Mouse (Mus musculus) small intestine, adult 2 months (tissue): ENCODE measurements around the gene Arl10.

Experiments used
- CTCF ChIP-seq: fragments of 200-500 bp; IDR thresholded peaks from 2 replicates; pipeline ENCODE4 v1.5.1; 2012; ENCODE audit warnings: low read depth, mild to moderate bottlenecking, control low read depth, inconsistent platforms, low read length, moderate library complexity, mixed read lengths; ENCODE audit not compliant: insufficient replicate concordance, insufficient read length; ENCODE audit errors: extremely low read depth
- POLR2A ChIP-seq: fragments of 200-500 bp; IDR thresholded peaks from 2 replicates; pipeline ENCODE4 v1.6.1; 2012; ENCODE audit warnings: low read depth, mild to moderate bottlenecking, control low read depth, inconsistent platforms, low read length, moderate library complexity

DNA sequence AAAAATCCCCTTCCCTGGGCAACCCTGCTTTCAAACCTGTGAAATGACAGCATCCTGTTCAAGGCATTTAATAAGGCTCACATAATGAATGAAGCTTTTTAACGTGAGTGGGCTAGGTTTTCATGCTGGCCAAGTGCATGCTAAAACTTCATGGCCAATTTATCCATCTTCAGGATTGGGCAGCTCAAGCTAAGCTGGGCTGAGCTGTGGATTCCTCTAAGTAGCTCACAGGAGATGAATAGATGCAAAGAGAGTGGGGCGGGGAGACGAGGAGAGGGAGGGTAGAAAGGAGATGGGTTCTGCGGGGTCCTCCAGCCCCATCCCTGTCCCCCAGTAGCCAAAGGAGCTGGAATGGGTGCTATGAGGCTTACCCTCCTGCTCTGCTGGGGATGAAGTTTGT lies 29.4 kb downstream of the Arl10 start:
- TF ChIP-seq CTCF, result no peak
- no peak for TF ChIP-seq POLR2A
